Comparison of ENCODE assay signal across 15 mouse cellular contexts in genomic region chr6:146208983-146209382, GRCm38 (mm10).
DNase-seq lines count a peak whose midpoint lies in the region; ATAC-seq lines count a peak whose summit lies in the region.
"Had no signal": no experiment of that assay in that cellular context is flagged by ENCODE, and none has a peak within 500 bp of the region (broad histone marks: within the 10 kb centered on the region; RNA-seq: fewer than 3 reads in every experiment).

No protein-coding gene starts in this region.

- no peak for DNase-seq in liver, embryonic 11.5 days (ENCODE audit: low spot score)
- no peak for DNase-seq in liver
- no peak for DNase-seq in left cerebral cortex, postnatal 36 days (ENCODE audit: low spot score in 2 of 2)
- no peak for DNase-seq in thymus, postnatal 4 days
- DNase-seq: forebrain, postnatal 0 days; retina, postnatal 1 day had no signal

- WGBS in liver, embryonic 11.5 days: 37% methylated on average over 6 of the region's 6 CpGs
- 53% methylated on average over 6 of the region's 6 CpGs for WGBS in heart, embryonic 13.5 days
- WGBS in kidney, embryonic 15.5 days: 47% methylated on average over 6 of the region's 6 CpGs
- WGBS in midbrain, embryonic 16.5 days: 81% methylated on average over 6 of the region's 6 CpGs

- H3K36me3 ChIP-seq in liver, embryonic 11.5 days (ENCODE audit: control insufficient read depth, insufficient read depth, low read length): no peaks in the 10 kb centered on the region
- H3K36me3 ChIP-seq in heart, embryonic 13.5 days: peaks cover 8% of the 10 kb centered on the region; the same call in 1 of the 2 replicates
- no peaks in the 10 kb centered on the region for H3K36me3 ChIP-seq in kidney, embryonic 15.5 days
- H3K36me3 ChIP-seq in midbrain, embryonic 16.5 days (ENCODE audit: control insufficient read depth, insufficient read depth, low read length): no peaks in the 10 kb centered on the region
- H3K36me3 ChIP-seq: hindbrain, embryonic 13.5 days; liver, embryonic 15.5 days had no signal

- H3K9ac ChIP-seq in liver, embryonic 11.5 days (ENCODE audit: low read depth, low read length): no peak overlapping the region
- no peak overlapping the region for H3K9ac ChIP-seq in heart, embryonic 13.5 days
- H3K9ac ChIP-seq in kidney, embryonic 15.5 days: no peak overlapping the region
- H3K9ac ChIP-seq in midbrain, embryonic 16.5 days (ENCODE audit: low read depth, low read length): no peak overlapping the region
- H3K9ac ChIP-seq: forebrain, postnatal 0 days; hindbrain, embryonic 13.5 days; liver, embryonic 15.5 days had no signal

- H3K4me3 ChIP-seq in liver, embryonic 11.5 days (ENCODE audit: low read depth, low read length): no peak overlapping the region
- no peak overlapping the region for H3K4me3 ChIP-seq in heart, embryonic 13.5 days
- H3K4me3 ChIP-seq in kidney, embryonic 15.5 days (replicated peaks): no peak overlapping the region
- no peak overlapping the region for H3K4me3 ChIP-seq in midbrain, embryonic 16.5 days (ENCODE audit: low read depth, low read length)
- H3K4me3 ChIP-seq: hindbrain, embryonic 13.5 days; liver, embryonic 15.5 days; myocyte had no signal

- H3K27me3 ChIP-seq in liver, embryonic 11.5 days (replicated peaks; ENCODE audit: control insufficient read depth, insufficient read depth, low read length): no peaks in the 10 kb centered on the region
- no peaks in the 10 kb centered on the region for H3K27me3 ChIP-seq in heart, embryonic 13.5 days (replicated peaks)
- no peaks in the 10 kb centered on the region for H3K27me3 ChIP-seq in kidney, embryonic 15.5 days
- no peaks in the 10 kb centered on the region for H3K27me3 ChIP-seq in midbrain, embryonic 16.5 days (ENCODE audit: control insufficient read depth, insufficient read depth, low read depth, low read length)
- H3K27me3 ChIP-seq: hindbrain, embryonic 13.5 days; liver, embryonic 15.5 days had no signal

- ATAC-seq in liver, embryonic 11.5 days (replicated peaks; ENCODE audit: low FRiP score): 0 out of 2 replicates have a peak, but pooled peaks have one; percentile 21
- no peak for ATAC-seq in heart, embryonic 13.5 days (ENCODE audit: extremely low read depth, insufficient number of reproducible peaks, low FRiP score, low TSS enrichment)
- ATAC-seq in kidney, embryonic 15.5 days (replicated peaks; ENCODE audit: low FRiP score): 0 out of 2 replicates have a peak, but pooled peaks have one; percentile 22
- peak; percentile 54 for ATAC-seq in megakaryocyte progenitor cell, adult 5-6 weeks (replicated peaks; ENCODE audit: poor library complexity)
- no peak for ATAC-seq in midbrain, embryonic 16.5 days
- ATAC-seq: CD4-positive, CD25-positive, alpha-beta regulatory T cell, adult 4 months; forebrain, postnatal 0 days had no signal

- no peak overlapping the region for H3K4me2 ChIP-seq in liver, embryonic 11.5 days
- H3K4me2 ChIP-seq in heart, embryonic 13.5 days: no peak overlapping the region
- no peak overlapping the region for H3K4me2 ChIP-seq in kidney, embryonic 15.5 days
- H3K4me2 ChIP-seq in midbrain, embryonic 16.5 days (ENCODE audit: low read length): no peak overlapping the region
- H3K4me2 ChIP-seq: hindbrain, embryonic 13.5 days; liver, embryonic 15.5 days had no signal

- no peak overlapping the region for H3K27ac ChIP-seq in liver, embryonic 11.5 days (ENCODE audit: low read depth, low read length)
- H3K27ac ChIP-seq in heart, embryonic 13.5 days (replicated peaks): peak overlapping the region; percentile 50; the same call in 1 of the 2 replicates
- no peak overlapping the region for H3K27ac ChIP-seq in kidney, embryonic 15.5 days
- H3K27ac ChIP-seq in midbrain, embryonic 16.5 days (ENCODE audit: low read length): no peak overlapping the region
- H3K27ac ChIP-seq: hindbrain, embryonic 13.5 days; liver, embryonic 15.5 days; stomach, postnatal 0 days had no signal

- intact Hi-C loops in left cerebral cortex, postnatal 36 days (cut with DNase I): no loop called here

- no peaks in the 10 kb centered on the region for H3K4me1 ChIP-seq in liver, embryonic 11.5 days (replicated peaks; ENCODE audit: control insufficient read depth, insufficient read depth, low read length)
- peaks cover 6% of the 10 kb centered on the region for H3K4me1 ChIP-seq in heart, embryonic 13.5 days
- H3K4me1 ChIP-seq in kidney, embryonic 15.5 days: 0 out of 2 replicates have a peak, but pooled peaks cover 3% of the 10 kb centered on the region
- H3K4me1 ChIP-seq in midbrain, embryonic 16.5 days (ENCODE audit: control insufficient read depth, insufficient read depth, low read length): no peaks in the 10 kb centered on the region
- H3K4me1 ChIP-seq: hindbrain, embryonic 13.5 days had no signal

- H3K9me3 ChIP-seq in liver, embryonic 11.5 days (ENCODE audit: control insufficient read depth, low read length): no peaks in the 10 kb centered on the region
- no peaks in the 10 kb centered on the region for H3K9me3 ChIP-seq in heart, embryonic 13.5 days
- no peaks in the 10 kb centered on the region for H3K9me3 ChIP-seq in kidney, embryonic 15.5 days (replicated peaks)
- no peaks in the 10 kb centered on the region for H3K9me3 ChIP-seq in midbrain, embryonic 16.5 days (replicated peaks; ENCODE audit: control insufficient read depth, low read length, poor library complexity, severe bottlenecking)
- H3K9me3 ChIP-seq: hindbrain, embryonic 13.5 days; liver, embryonic 15.5 days had no signal

Comparison
In these comparisons a context has a peak if more than half of its experiments do, and no peak if none do; other contexts are left out.
1. ATAC-seq: peak in liver, embryonic 11.5 days (single experiment), kidney, embryonic 15.5 days (single experiment) and megakaryocyte progenitor cell, adult 5-6 weeks (single experiment); none in heart, embryonic 13.5 days (single experiment) and midbrain, embryonic 16.5 days (single experiment).